Mouse (Mus musculus) hindlimb bud, embryonic 11.5 days (tissue): Measurements from ENCODE around the gene Plin3.

ENCODE experiments used
- DNase-seq: peaks from one replicate; pipeline ENCODE4 v3.0.0-alpha.2; 2012; ENCODE audit warnings: low read depth, low spot score; ENCODE audit errors: extremely low spot score

Gene Plin3

DNA sequence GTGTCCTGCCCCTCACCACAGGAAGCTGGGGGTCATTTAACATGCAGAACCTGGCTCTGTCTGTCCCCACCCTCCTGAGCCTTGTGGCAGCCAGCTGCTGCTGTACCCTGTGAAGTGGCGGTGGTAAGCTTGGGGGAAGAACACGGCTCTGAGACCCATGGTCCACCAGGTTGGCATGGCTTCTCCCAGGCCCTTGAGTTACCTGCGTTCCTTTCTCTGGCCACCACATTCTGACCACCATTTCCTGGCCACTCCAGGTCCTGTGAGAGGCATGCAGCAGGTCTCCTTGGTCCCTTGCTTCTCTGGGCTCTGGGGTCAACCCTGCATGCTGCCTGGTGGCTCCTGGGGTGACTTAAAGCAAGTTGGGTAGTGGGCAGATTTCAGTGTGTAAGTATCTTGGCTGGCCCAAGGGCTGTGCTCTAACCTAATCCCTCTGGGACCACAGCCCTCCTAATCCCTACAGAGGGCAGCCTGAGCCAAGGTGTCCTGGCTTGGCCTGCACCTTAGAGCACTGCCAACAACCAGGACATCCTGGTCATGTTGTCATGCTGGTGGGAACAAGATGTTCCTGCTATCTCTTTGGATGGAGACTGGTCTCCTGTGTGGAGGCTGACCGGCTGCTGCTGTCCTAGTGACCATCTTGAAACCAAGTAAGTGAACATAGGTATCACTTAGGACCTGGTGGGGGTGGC, at the start of gene Plin3:
TSS of gene Plin3 (minus strand) at position 343 of the 692 bp plus-strand sequence.
- no peak for DNase-seq

- no peak for DNase-seq
Observed at GRCm38 (mm10) chr17:56340717-56341116, 48.0 kb upstream of the Plin3 start.

- DNase-seq = no peak
Observed at GRCm38 (mm10) chr17:56338909-56339308, 46.2 kb upstream of the Plin3 start.

DNA sequence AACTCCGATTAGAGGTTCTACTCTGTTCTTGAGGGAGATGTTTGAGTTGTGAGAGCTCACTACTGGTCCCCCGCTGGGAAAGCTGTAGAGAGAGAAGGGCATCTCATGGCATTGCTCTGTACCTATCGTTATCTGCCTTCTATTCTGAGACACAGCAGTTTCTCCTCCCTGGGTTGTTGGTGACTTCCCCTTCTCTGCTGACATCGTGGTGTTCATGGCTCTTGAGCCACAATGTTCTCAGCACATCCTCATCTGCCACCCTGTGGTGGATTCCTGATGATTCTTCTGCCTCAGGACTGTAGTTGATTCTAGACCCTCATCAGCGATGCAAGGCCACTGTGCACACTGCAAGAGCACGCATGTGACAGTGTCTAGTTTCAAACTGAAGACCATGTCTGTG, 45.1 kb upstream of the Plin3 start:
- no peak for DNase-seq

DNA sequence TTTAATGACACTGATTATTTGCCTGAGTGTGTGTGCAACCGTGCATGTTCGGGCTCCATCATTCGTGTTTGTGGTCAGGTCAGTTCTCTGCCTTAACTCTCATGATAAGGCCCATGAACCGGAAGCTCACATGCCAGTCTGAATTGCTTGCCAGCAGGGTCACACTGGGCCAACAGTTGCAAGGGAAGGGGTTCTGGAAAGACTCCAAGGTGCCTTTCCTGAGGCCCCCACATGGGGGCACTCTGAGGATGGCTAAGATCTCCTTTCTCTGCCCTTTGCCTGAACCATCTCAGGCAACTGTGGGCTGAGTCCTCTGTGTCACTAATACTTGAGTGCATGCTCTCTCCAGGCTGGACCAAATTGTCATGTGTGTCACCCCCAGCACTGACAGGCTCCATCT, 44.5 kb upstream of the Plin3 start:
- no peak for DNase-seq

GRCm38 (mm10) chr17:56332987-56333386, 40.3 kb upstream of the Plin3 start:
- no peak for DNase-seq

DNA sequence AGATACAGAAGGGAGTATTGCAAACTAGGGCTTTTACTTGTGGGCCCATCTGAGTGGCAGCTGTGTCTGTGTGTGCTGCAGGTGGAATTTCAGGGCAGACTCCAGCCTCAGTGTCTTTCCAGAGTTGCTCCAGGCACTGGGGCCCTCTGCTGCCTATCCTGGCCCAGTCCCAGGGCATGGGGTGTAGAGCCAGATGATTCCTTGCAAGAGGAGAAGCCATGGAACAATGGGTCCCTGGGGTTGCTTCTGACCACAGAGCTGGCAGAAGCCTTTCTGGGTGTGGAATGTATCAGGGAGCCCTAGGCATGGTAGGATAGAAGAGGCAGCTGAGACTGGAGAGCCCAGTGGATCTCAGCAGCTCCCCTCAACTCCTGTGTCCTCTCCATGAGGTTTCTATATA, 38.6 kb upstream of the Plin3 start:
- no peak for DNase-seq

DNA sequence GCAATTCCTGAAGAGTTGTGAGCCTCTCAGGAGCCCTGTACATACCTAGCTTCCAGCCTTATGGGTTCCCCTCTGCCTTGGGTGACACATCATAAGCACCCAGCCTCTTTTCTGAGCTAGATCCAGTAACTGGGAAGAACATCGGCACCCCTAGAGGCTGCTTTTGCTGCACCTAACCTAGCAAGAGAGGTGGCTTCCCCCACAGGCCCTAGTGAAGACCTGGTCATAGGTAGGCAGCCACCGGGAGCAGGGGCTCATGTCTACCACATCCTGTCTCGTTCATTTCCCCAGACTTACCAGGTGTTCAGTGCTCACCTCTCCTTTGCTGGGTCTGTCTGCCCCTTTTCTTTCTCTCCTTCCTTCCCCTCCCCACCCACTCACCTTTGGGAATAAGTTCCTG, 37.7 kb upstream of the Plin3 start:
- DNase-seq = no peak

- no peak for DNase-seq
Observed at GRCm38 (mm10) chr17:56329267-56329666, 36.6 kb upstream of the Plin3 start.

- no peak for DNase-seq
Observed at GRCm38 (mm10) chr17:56326153-56327147, 33.8 kb upstream of the Plin3 start.

DNA sequence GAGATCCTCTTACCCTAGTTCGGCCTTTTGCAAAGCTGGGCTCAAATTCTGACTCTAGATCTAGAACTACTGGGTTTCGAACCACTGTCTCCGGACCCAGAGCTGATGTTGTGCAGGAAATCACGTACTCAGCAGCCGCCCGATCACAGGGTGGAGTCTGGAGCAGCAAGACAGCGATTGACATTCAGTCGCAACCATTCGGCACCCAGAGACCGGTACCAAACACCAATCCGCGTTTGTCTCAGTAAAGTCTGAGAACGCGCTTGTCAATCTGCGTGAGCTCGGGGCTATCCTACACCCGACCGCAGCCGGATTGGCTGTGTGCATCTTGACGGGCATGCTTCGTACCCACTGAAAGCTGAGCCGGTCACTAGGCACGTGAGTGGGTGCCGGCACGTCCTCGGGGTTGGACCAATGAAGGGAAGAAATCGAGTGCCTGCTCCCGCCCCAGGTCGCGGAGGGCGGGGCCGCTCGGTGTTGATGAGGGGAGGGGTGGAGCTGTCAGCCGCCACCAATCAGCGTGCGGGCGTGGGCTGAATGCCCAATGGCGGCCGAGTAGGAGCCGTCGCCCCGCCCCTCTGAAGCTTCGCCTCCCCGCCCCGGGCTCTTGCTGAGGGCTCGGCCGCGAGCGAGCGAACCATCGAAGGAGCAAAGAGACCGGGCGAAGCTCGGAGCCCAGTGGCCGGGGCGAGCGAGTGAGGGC, 32.9 kb upstream of the Plin3 start, which contains the start of gene Kdm4b:
TSS of gene Kdm4b (plus strand) at position 613 of the 703 bp plus-strand sequence.
- peak; percentile 85 for DNase-seq

- DNase-seq = no peak
Observed at GRCm38 (mm10) chr17:56324419-56324818, 31.7 kb upstream of the Plin3 start.

GRCm38 (mm10) chr17:56309191-56309945, 16.7 kb upstream of the Plin3 start:
- DNase-seq = no peak

DNA sequence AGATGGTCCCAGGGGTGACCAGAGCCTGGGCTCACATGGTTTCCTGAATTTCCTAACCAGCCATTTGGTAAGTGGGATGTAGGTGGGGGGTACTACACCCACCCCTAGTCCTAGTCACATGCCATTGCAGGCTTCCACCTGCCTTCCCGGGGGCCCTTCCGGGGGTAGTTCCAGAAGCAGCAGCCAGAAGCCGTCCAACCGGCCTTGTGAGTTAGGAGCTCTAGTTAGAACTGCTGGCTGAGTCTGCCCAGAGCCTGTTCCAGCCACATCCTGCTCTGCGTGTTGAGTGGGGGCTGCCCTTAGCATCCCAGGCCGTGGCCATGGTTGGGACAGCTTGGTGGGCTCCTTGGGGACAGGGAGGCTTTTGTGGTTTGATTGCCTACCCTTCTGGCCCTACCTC, 15.4 kb upstream of the Plin3 start:
- DNase-seq = no peak

DNA sequence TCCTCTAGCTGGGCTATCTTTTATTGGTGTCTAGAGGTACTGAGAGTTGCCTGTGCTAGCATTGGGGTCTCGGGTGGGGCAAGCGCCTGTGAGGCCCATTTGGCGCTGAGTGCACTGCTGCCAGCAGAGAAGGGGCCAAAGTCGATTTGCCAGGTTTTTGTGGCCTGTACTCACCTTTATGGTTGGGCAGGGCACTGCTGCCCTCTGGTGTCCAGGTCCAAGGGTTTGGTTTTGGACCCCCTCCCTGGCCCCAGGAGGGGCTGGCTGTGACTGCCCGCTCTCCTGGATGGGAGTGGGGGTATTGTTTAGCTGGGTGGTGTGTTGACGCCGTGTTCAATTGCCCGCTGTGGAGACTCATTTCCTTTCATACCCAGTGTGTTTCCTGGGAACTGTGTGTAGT, 13.2 kb upstream of the Plin3 start:
- no peak for DNase-seq

- DNase-seq = no peak
Observed at GRCm38 (mm10) chr17:56305156-56305555, 12.5 kb upstream of the Plin3 start.

- DNase-seq = no peak
Observed at GRCm38 (mm10) chr17:56304718-56305117, 12.0 kb upstream of the Plin3 start.

DNA sequence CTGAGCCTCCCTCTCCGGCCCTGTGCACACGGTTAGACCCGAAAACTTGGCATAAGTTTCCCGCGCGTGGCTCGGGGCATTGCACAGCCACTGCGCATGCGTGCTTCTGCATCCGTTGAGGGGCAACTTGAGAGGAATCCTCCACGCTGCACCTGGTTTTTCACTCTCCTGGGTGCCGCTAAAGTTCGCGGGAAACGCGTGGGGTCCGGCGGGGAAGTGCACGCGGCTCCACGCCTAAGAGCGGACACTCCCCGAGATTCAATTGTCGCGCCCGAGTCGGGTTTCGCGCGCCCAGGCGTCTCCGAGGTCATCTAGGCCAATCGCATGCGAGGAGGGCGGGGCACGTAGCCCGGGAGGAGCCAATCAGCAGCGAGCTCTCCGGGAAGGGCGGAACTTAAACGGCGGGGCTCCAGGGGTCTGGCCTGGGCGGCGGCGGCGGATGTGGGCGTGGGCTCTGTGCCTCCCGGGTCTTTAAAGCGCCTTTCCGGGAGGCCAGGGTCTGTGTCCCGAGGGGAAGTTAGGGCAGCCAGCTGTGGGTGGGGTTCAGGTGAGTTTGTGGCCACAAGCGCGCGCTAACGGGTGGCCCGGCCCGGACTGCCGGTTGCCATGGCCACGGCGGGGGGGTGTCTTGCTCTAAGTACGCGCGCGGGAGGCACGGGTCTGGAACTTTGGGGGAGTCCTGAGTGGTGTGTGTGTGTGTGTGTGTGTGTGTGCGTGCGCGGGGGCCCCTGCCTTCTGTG, 11.3 kb upstream of the Plin3 start:
- peak; percentile 81 for DNase-seq

GRCm38 (mm10) chr17:56303160-56303846, 10.6 kb upstream of the Plin3 start, which contains the start of gene Uhrf1:
Gene Uhrf1 (plus strand): TSS chr17:56303321.
- DNase-seq = peak; percentile 81
